ENCODE assay signal across 18 mouse cellular contexts in the genomic region with DNA sequence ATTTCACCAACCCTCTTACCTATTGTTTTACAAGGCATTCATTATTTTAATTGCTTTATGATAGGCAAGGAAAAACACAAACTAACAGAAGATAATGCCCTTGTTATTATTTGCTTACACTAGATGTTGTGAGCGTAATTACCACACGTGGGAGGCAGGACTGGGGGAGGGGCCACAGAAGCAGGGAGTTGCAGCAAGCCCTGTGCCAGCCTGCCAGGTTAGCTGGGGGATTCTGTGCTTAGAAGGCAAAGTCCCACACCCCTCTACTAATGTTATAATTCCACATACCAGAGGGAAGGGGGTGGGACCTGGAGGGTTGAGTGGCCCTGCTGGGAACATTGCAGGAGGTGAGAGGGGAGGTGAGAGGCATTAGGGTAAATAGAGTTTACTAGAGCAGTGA.
"Had no signal": no experiment of that assay in that cellular context is flagged by ENCODE, and none has a peak within 500 bp of the region (broad histone marks: within the 10 kb centered on the region; RNA-seq: fewer than 3 reads in every experiment).

No protein-coding gene starts in this region.

- H3K4me2 ChIP-seq: kidney, embryonic 15.5 days; limb, embryonic 13.5 days; liver, embryonic 12.5 days; liver, embryonic 15.5 days; midbrain, embryonic 11.5 days had no signal

- H3K4me3 ChIP-seq: kidney, embryonic 15.5 days; left cerebral cortex, adult 2 months; limb, embryonic 13.5 days; liver, embryonic 12.5 days; liver, embryonic 15.5 days; myocyte had no signal

- H3K27ac ChIP-seq: kidney, embryonic 15.5 days; left cerebral cortex, adult 2 months; limb, embryonic 13.5 days; liver, embryonic 12.5 days; liver, embryonic 15.5 days had no signal

- ATAC-seq: intestine, postnatal 0 days; liver, embryonic 12.5 days had no signal

- H3K9me3 ChIP-seq: kidney, embryonic 15.5 days; limb, embryonic 13.5 days; liver, embryonic 12.5 days; liver, embryonic 15.5 days had no signal

- H3K36me3 ChIP-seq: kidney, embryonic 15.5 days; limb, embryonic 13.5 days; liver, embryonic 12.5 days; liver, embryonic 15.5 days had no signal

- H3K27me3 ChIP-seq: kidney, embryonic 15.5 days; liver, embryonic 12.5 days; liver, embryonic 15.5 days had no signal

- H3K4me1 ChIP-seq: liver, embryonic 12.5 days; liver, embryonic 15.5 days had no signal

- H3K9ac ChIP-seq: kidney, embryonic 15.5 days; limb, embryonic 13.5 days; liver, embryonic 12.5 days; liver, embryonic 15.5 days had no signal

- DNase-seq: kidney, adult 8-10 months; kidney, postnatal 36 days; layer of hippocampus, postnatal 36 days; liver; lung, adult 18-20 months; lung, postnatal 14 days; lung, postnatal 4 days; midbrain, embryonic 14.5 days; thymus, adult 18-20 months; thymus, postnatal 36 days had no signal
